ENCODE assay signal across 20 mouse cellular contexts in the genomic region with DNA sequence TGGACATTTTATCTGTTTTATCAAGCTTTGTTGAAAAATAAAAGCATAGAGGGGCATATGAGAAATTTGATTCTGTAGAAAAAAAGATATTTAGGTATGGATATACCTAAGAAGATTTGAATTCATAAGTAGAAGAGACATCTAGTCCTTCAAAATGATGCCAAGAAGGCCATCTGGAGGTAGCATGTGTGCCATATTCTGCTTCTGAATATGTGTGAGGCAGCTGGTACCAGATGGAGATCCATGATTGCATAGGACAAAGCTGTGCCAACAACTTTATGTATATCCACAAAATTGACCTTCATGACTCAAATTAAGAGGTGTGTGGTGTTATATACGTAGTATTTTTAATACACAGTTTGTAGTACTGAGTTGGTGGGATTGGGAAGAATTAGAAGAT. TPM values are rescaled to one million over a fixed set of nuclear protein-coding genes. Genes with fewer than 3 reads are reported as not detected.
A peak's percentile ranks its signal among the peaks of the same experiment; 100 is the strongest.
DNase-seq lines count a peak whose midpoint lies in the region; ATAC-seq lines count a peak whose summit lies in the region.
"Had no signal": no experiment of that assay in that cellular context is flagged by ENCODE, and none has a peak within 500 bp of the region (broad histone marks: within the 10 kb centered on the region; RNA-seq: fewer than 3 reads in every experiment).

No protein-coding gene starts in this region.

- WGBS in forebrain, embryonic 14.5 days: 79% methylated on average over 1 of the region's 1 CpGs
- WGBS in forebrain, embryonic 13.5 days: 77% methylated on average over 1 of the region's 1 CpGs

- H3K9ac ChIP-seq in forebrain, embryonic 14.5 days (ENCODE audit: low read length): no peak overlapping the region
- H3K9ac ChIP-seq in forebrain, embryonic 13.5 days: no peak overlapping the region
- H3K9ac ChIP-seq: limb, embryonic 13.5 days; liver, embryonic 15.5 days; neural tube, embryonic 15.5 days had no signal

- no peaks in the 10 kb centered on the region for H3K27me3 ChIP-seq in forebrain, embryonic 14.5 days (replicated peaks; ENCODE audit: control insufficient read depth, insufficient read depth, low read length)
- H3K27me3 ChIP-seq in forebrain, embryonic 13.5 days: no peaks in the 10 kb centered on the region
- H3K27me3 ChIP-seq: limb, embryonic 13.5 days; liver, embryonic 15.5 days; neural tube, embryonic 15.5 days had no signal

- H3K4me3 ChIP-seq in forebrain, embryonic 14.5 days (ENCODE audit: low read depth, low read length): no peak overlapping the region
- no peak overlapping the region for H3K4me3 ChIP-seq in forebrain, embryonic 13.5 days
- H3K4me3 ChIP-seq: forebrain, embryonic 10.5 days; limb, embryonic 13.5 days; liver, embryonic 15.5 days; neural tube, embryonic 15.5 days had no signal

- H3K27ac ChIP-seq in forebrain, embryonic 14.5 days (ENCODE audit: low read depth, low read length): no peak overlapping the region
- no peak overlapping the region for H3K27ac ChIP-seq in forebrain, embryonic 13.5 days
- H3K27ac ChIP-seq: forebrain, embryonic 10.5 days; hindbrain, postnatal 0 days; limb, embryonic 13.5 days; liver, embryonic 15.5 days; neural tube, embryonic 15.5 days had no signal

- peak; percentile 53 for DNase-seq in forebrain, embryonic 14.5 days (ENCODE audit: low spot score)
- peak; percentile 47 for DNase-seq in right cerebral cortex, adult 18-20 months
- DNase-seq in right cerebral cortex, postnatal 4 days: no peak
- peak; percentile 49 for DNase-seq in layer of hippocampus, adult 9-11 months
- DNase-seq in right cerebral cortex, postnatal 36 days (ENCODE audit: low spot score in 2 of 2): peak; percentile 14 to 18
- no peak for DNase-seq in c-Kit-positive CD71-positive TER-119-positive erythroid progenitor cells, embryonic 14.5 days (ENCODE audit: low spot score)
- no peak for DNase-seq in urinary bladder, postnatal 25 days (ENCODE audit: low spot score)
- DNase-seq: gastrocnemius, postnatal 25 days; heart, postnatal 36 days; kidney, adult 2 months; thymus, adult 2 months had no signal

- no peaks in the 10 kb centered on the region for H3K36me3 ChIP-seq in forebrain, embryonic 14.5 days (ENCODE audit: control insufficient read depth, insufficient read depth, low read length)
- no peaks in the 10 kb centered on the region for H3K36me3 ChIP-seq in forebrain, embryonic 13.5 days (ENCODE audit: poor library complexity, severe bottlenecking)
- H3K36me3 ChIP-seq: forebrain, embryonic 10.5 days; limb, embryonic 13.5 days; liver, embryonic 15.5 days; neural tube, embryonic 15.5 days had no signal

- ATAC-seq in forebrain, embryonic 14.5 days: no peak
- ATAC-seq in forebrain, embryonic 13.5 days: no peak
- ATAC-seq: activated CD4-positive, CD25-positive, alpha-beta regulatory T cell, adult 4 months; hindbrain, postnatal 0 days had no signal

- no peaks in the 10 kb centered on the region for H3K9me3 ChIP-seq in forebrain, embryonic 14.5 days (replicated peaks; ENCODE audit: control insufficient read depth, low read length)
- H3K9me3 ChIP-seq in forebrain, embryonic 13.5 days (replicated peaks): no peaks in the 10 kb centered on the region
- H3K9me3 ChIP-seq: forebrain, embryonic 10.5 days; limb, embryonic 13.5 days; liver, embryonic 15.5 days; neural tube, embryonic 15.5 days had no signal

- H3K4me1 ChIP-seq in forebrain, embryonic 14.5 days (ENCODE audit: control insufficient read depth, insufficient read depth, low read length): no peaks in the 10 kb centered on the region
- no peaks in the 10 kb centered on the region for H3K4me1 ChIP-seq in forebrain, embryonic 13.5 days
- H3K4me1 ChIP-seq: forebrain, embryonic 10.5 days; limb, embryonic 13.5 days; liver, embryonic 15.5 days; neural tube, embryonic 15.5 days had no signal

- H3K4me2 ChIP-seq in forebrain, embryonic 14.5 days (ENCODE audit: low read length): no peak overlapping the region
- no peak overlapping the region for H3K4me2 ChIP-seq in forebrain, embryonic 13.5 days
- H3K4me2 ChIP-seq: heart, embryonic 11.5 days; limb, embryonic 13.5 days; liver, embryonic 15.5 days; neural tube, embryonic 15.5 days had no signal

RNA-seq across cellular contexts. Expression of a gene that starts 7.4 kb away (rescaled TPM):
- 2.2 and 3.4 TPM in 2 replicates for polyA plus RNA-seq in forebrain, embryonic 14.5 days (2014; fragmentation: Nextera tagmentation; extraction: Ambion mirVana)
- polyA plus RNA-seq in forebrain, embryonic 13.5 days (2015; fragmentation: Nextera tagmentation; extraction: Ambion mirVana): 1.2 and 2.1 TPM in 2 replicates
- polyA plus RNA-seq: activated CD4-positive, CD25-positive, alpha-beta regulatory T cell, adult 4 months; kidney, adult 2 months; large intestine, adult 2 months; thymus, adult 2 months had no signal

Comparison
In these comparisons a context has a peak if more than half of its experiments do, and no peak if none do; other contexts are left out.
1. DNase-seq: peak in forebrain, embryonic 14.5 days (single experiment), right cerebral cortex, adult 18-20 months (single experiment), layer of hippocampus, adult 9-11 months (single experiment) and right cerebral cortex, postnatal 36 days (2 of 2); none in right cerebral cortex, postnatal 4 days (single experiment), c-Kit-positive CD71-positive TER-119-positive erythroid progenitor cells, embryonic 14.5 days (single experiment) and urinary bladder, postnatal 25 days (single experiment).